Mouse (Mus musculus) forebrain, embryonic 16.5 days (tissue): ENCODE results near the gene Actl11. TPM values are rescaled to one million over a fixed set of nuclear protein-coding genes. Genes with fewer than 3 reads are reported as not detected.

ENCODE experiments used
- ATAC-seq: fragments of 200-750 bp; cut with Nextera tagmentation; 2 replicates; pipeline ENCODE4 v1.8.0; 2017; ENCODE audit warnings: mild to moderate bottlenecking, moderate library complexity
- H3K27ac ChIP-seq: fragments of 300-500 bp; sonication (generic); 2 replicates; pipeline ENCODE4 v1.5.1; 2014; ENCODE audit warnings: low read length, control low read depth
- H3K27me3 ChIP-seq: fragments of 300-500 bp; sonication (generic); replicated peaks from 2 replicates; pipeline ENCODE4 v1.6.1; 2014; ENCODE audit warnings: low read length; ENCODE audit not compliant: control insufficient read depth, insufficient read depth
- H3K36me3 ChIP-seq: fragments of 300-500 bp; sonication (generic); 2 replicates; pipeline ENCODE4 v1.6.1; 2014; ENCODE audit not compliant: control insufficient read depth, insufficient read depth
- H3K4me1 ChIP-seq: fragments of 300-500 bp; sonication (generic); replicated peaks from 2 replicates; pipeline ENCODE4 v1.6.1; 2014; ENCODE audit warnings: low read length; ENCODE audit not compliant: control insufficient read depth, insufficient read depth
- H3K4me2 ChIP-seq: fragments of 300-500 bp; sonication (generic); 2 replicates; pipeline ENCODE4 v1.6.1; 2014; ENCODE audit warnings: mild to moderate bottlenecking, low read length, control low read depth
- H3K4me3 ChIP-seq: fragments of 300-500 bp; sonication (generic); replicated peaks from 2 replicates; pipeline ENCODE4 v1.5.1; 2014; ENCODE audit warnings: mild to moderate bottlenecking, low read length, control low read depth
- H3K9ac ChIP-seq: fragments of 300-500 bp; sonication (generic); replicated peaks from 2 replicates; pipeline ENCODE4 v1.6.1; 2014; ENCODE audit warnings: low read depth, low read length, control low read depth
- H3K9me3 ChIP-seq: fragments of 300-500 bp; sonication (generic); 2 replicates; pipeline ENCODE4 v1.6.1; 2016; ENCODE audit warnings: low read length; ENCODE audit not compliant: control insufficient read depth
- WGBS: fragments of 180-500 bp; shearing (Covaris S2); extraction: QIAGEN DNeasy Blood & Tissue Kit; methylation state at CpG from one replicate; pipeline ENCODE4 v1.1.7; 2014; 5-methylcytosine and 5-hydroxymethylcytosine counted together
- polyA plus RNA-seq: library from polyadenylated mRNA; unstranded; fragments of >200 nt; fragmentation: Nextera tagmentation; extraction: Ambion mirVana; gene quantifications from 2 replicates; pipeline ENCODE4 v1.2.1, GENCODE M21; 2015

The Actl11 gene
- polyA plus RNA-seq, 1 experiment from 2014 or later = not detected

DNA sequence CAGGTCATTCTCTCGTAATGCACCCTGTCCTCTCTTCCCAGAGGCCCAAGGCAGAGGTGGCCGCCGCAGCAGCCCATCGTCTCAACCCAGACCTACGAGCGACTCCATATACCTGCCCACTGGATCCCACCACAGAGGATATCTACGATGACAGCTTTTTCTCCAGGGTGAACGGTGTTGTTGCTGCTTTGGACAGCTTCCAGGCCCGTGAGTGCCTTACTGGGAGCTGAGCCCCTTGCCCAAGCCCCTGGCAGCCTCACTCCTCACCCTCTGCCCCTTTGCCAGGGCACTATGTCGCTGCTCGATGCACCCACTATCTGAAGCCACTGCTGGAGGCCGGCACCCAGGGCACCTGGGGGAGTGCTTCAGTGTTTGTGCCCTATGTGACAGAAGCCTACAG, 50.5 kb downstream of the Actl11 start:
- Histone ChIP-seq H3K9ac (no peak overlapping the region), H3K4me1 (peaks cover 2% of the 10 kb centered on the region; the same call in 1 of the 2 replicates), H3K4me3 (no peak overlapping the region), H3K27me3 (no peaks in the 10 kb centered on the region), H3K36me3 (no peaks in the 10 kb centered on the region), H3K9me3 (no peaks in the 10 kb centered on the region), H3K4me2 (no peak overlapping the region), H3K27ac (no peak overlapping the region)
- ATAC-seq = no peak
- 85% methylated on average over 12 of the region's 12 CpGs for WGBS

Other genes starting within 250 kb of the Actl11 start
- 1.2 and 1.4 TPM in 2 replicates for gene Gnat1, start 248.8 kb upstream of the Actl11 start, polyA plus RNA-seq
- 11.0 and 14.9 TPM in 2 replicates for gene Sema3f, start 218.0 kb upstream of the Actl11 start, polyA plus RNA-seq
- gene Rbm5, start 157.5 kb upstream of the Actl11 start, polyA plus RNA-seq = 294 and 303 TPM in 2 replicates
- 115 and 140 TPM in 2 replicates for gene Rbm6, start 55.2 kb upstream of the Actl11 start, polyA plus RNA-seq
- 24.8 and 25.2 TPM in 2 replicates for gene Mon1a, start 40.3 kb upstream of the Actl11 start, polyA plus RNA-seq
- 0.91 and 1.3 TPM in 2 replicates for gene Mst1r, start 21.6 kb upstream of the Actl11 start, polyA plus RNA-seq
- gene Camkv, start 7.2 kb downstream of the Actl11 start, polyA plus RNA-seq = 117 and 140 TPM in 2 replicates
- 14.2 and 17.1 TPM in 2 replicates for gene Traip, start 21.7 kb downstream of the Actl11 start, polyA plus RNA-seq
- gene Uba7, start 47.0 kb downstream of the Actl11 start, polyA plus RNA-seq = 3.2 and 3.7 TPM in 2 replicates
- 0.65 and 0.92 TPM in 2 replicates for gene Gm20661, start 54.6 kb downstream of the Actl11 start, polyA plus RNA-seq
- gene Inka1, start 57.4 kb downstream of the Actl11 start, polyA plus RNA-seq = 12.8 and 14.2 TPM in 2 replicates
- 1.2 TPM in 2 replicates for gene Cdhr4, start 64.0 kb downstream of the Actl11 start, polyA plus RNA-seq
- 0.67 and 1.4 TPM in 2 replicates for gene Gm20662, start 67.9 kb downstream of the Actl11 start, polyA plus RNA-seq
- 110 and 116 TPM in 2 replicates for gene Ip6k1, start 74.0 kb downstream of the Actl11 start, polyA plus RNA-seq
- gene Gmppb, start 120.8 kb downstream of the Actl11 start, polyA plus RNA-seq = 19.6 and 21.2 TPM in 2 replicates
- 2.5 and 3.4 TPM in 2 replicates for gene Amigo3, start 124.7 kb downstream of the Actl11 start, polyA plus RNA-seq
- not detected in 2 replicates for gene Mst1, start 152.0 kb downstream of the Actl11 start, polyA plus RNA-seq
- 44.5 and 53.1 TPM in 2 replicates for gene Rnf123, start 154.9 kb downstream of the Actl11 start, polyA plus RNA-seq
- 41.3 and 46.2 TPM in 2 replicates for gene Apeh, start 166.1 kb downstream of the Actl11 start, polyA plus RNA-seq